Mouse (Mus musculus): ENCODE measurements around the gene Tmc6. TPM values are rescaled to one million over a fixed set of nuclear protein-coding genes. Genes with fewer than 3 reads are reported as not detected.

The Tmc6 gene
- 3.9 and 4.1 TPM in 2 replicates for polyA plus RNA-seq (2015; fragmentation: Nextera tagmentation; extraction: Ambion mirVana)

- Histone ChIP-seq H3K4me2 (replicated peaks) (peak within 1 kb of the TSS; percentile 61), H3K9ac (replicated peaks) (peak within 1 kb of the TSS; percentile 58; the same call in 1 of the 2 replicates), H3K27me3 (peaks cover 69% of the 10 kb centered on the region), H3K9me3 (no peaks in the 10 kb centered on the region), H3K36me3 (no peaks in the 10 kb centered on the region), H3K4me3 (replicated peaks) (peak within 1 kb of the TSS; percentile 28), H3K4me1 (replicated peaks) (peaks cover 37% of the 10 kb centered on the region), H3K27ac (no peak within 1 kb of the TSS)
- WGBS = 44% methylated on average over 24 of the region's 24 CpGs
- ATAC-seq = no peak
Observed at GRCm38 (mm10) chr11:117781993-117782704, at the start of gene Tmc6, which contains the start of gene Tmc8. TSS of gene Tmc6 (minus strand) at chr11:117782198. TSS of gene Tmc8 (plus strand) at chr11:117782076.

- Histone ChIP-seq H3K36me3 (no peaks in the 10 kb centered on the region), H3K4me1 (replicated peaks) (peaks cover 47% of the 10 kb centered on the region), H3K27ac (no peak overlapping the region), H3K27me3 (no peaks in the 10 kb centered on the region), H3K4me2 (replicated peaks) (no peak overlapping the region), H3K9me3 (no peaks in the 10 kb centered on the region), H3K4me3 (replicated peaks) (no peak overlapping the region), H3K9ac (replicated peaks) (no peak overlapping the region)
- no peak for ATAC-seq
- 84% methylated on average over 9 of the region's 9 CpGs for WGBS
Observed at GRCm38 (mm10) chr11:117830401-117830800, 48.4 kb upstream of the Tmc6 start.

- no peaks in the 10 kb centered on the region for H3K27me3 ChIP-seq
- H3K4me3 ChIP-seq (replicated peaks) = no peak overlapping the region
- ATAC-seq = no peak
- WGBS = 93% methylated on average over 2 of the region's 2 CpGs
- no peaks in the 10 kb centered on the region for H3K9me3 ChIP-seq
- no peak overlapping the region for H3K9ac ChIP-seq (replicated peaks)
- no peak overlapping the region for H3K4me2 ChIP-seq (replicated peaks)
- H3K4me1 ChIP-seq (replicated peaks) = peaks cover 54% of the 10 kb centered on the region
- no peaks in the 10 kb centered on the region for H3K36me3 ChIP-seq
- H3K27ac ChIP-seq = no peak overlapping the region
Observed at GRCm38 (mm10) chr11:117829671-117830215, 47.7 kb upstream of the Tmc6 start.

- peaks cover 60% of the 10 kb centered on the region for H3K4me1 ChIP-seq (replicated peaks)
- H3K9me3 ChIP-seq = no peaks in the 10 kb centered on the region
- WGBS = 50% methylated on average over 9 of the region's 9 CpGs
- no peak for ATAC-seq
- no peak overlapping the region for H3K9ac ChIP-seq (replicated peaks)
- no peak overlapping the region for H3K4me2 ChIP-seq (replicated peaks)
- no peaks in the 10 kb centered on the region for H3K36me3 ChIP-seq
- no peak overlapping the region for H3K4me3 ChIP-seq (replicated peaks)
- no peaks in the 10 kb centered on the region for H3K27me3 ChIP-seq
- H3K27ac ChIP-seq = peak overlapping the region; percentile 39; the same call in 1 of the 2 replicates
Observed at GRCm38 (mm10) chr11:117828888-117829604, 47.0 kb upstream of the Tmc6 start.

GRCm38 (mm10) chr11:117828149-117828887, 46.3 kb upstream of the Tmc6 start:
- Histone ChIP-seq H3K4me2 (replicated peaks) (no peak overlapping the region), H3K27me3 (no peaks in the 10 kb centered on the region), H3K4me3 (replicated peaks) (no peak overlapping the region), H3K9me3 (no peaks in the 10 kb centered on the region), H3K36me3 (no peaks in the 10 kb centered on the region), H3K4me1 (replicated peaks) (peaks cover 62% of the 10 kb centered on the region), H3K27ac (peak overlapping the region; percentile 39; the same call in 1 of the 2 replicates), H3K9ac (replicated peaks) (0 out of 2 replicates have a peak overlapping the region, but pooled peaks have one; percentile 16)
- no peak for ATAC-seq
- WGBS = 83% methylated on average over 18 of the region's 18 CpGs

GRCm38 (mm10) chr11:117827386-117827785, 45.4 kb upstream of the Tmc6 start:
- no peaks in the 10 kb centered on the region for H3K9me3 ChIP-seq
- peaks cover 59% of the 10 kb centered on the region for H3K4me1 ChIP-seq (replicated peaks)
- no peak overlapping the region for H3K4me3 ChIP-seq (replicated peaks)
- no peak for ATAC-seq
- no peak overlapping the region for H3K27ac ChIP-seq
- H3K36me3 ChIP-seq = 0 out of 2 replicates have a peak, but pooled peaks cover 6% of the 10 kb centered on the region
- no peak overlapping the region for H3K9ac ChIP-seq (replicated peaks)
- H3K27me3 ChIP-seq = no peaks in the 10 kb centered on the region
- 81% methylated on average over 3 of the region's 3 CpGs for WGBS
- no peak overlapping the region for H3K4me2 ChIP-seq (replicated peaks)

GRCm38 (mm10) chr11:117826916-117827315, 44.9 kb upstream of the Tmc6 start:
- no peaks in the 10 kb centered on the region for H3K9me3 ChIP-seq
- H3K27ac ChIP-seq = no peak overlapping the region
- no peak overlapping the region for H3K4me2 ChIP-seq (replicated peaks)
- no peaks in the 10 kb centered on the region for H3K27me3 ChIP-seq
- H3K4me1 ChIP-seq (replicated peaks) = peaks cover 54% of the 10 kb centered on the region
- no peak overlapping the region for H3K9ac ChIP-seq (replicated peaks)
- 0 out of 2 replicates have a peak, but pooled peaks cover 9% of the 10 kb centered on the region for H3K36me3 ChIP-seq
- 77% methylated on average over 8 of the region's 8 CpGs for WGBS
- H3K4me3 ChIP-seq (replicated peaks) = no peak overlapping the region
- no peak for ATAC-seq

GRCm38 (mm10) chr11:117826164-117826563, 44.2 kb upstream of the Tmc6 start:
- WGBS = 13% methylated on average over 5 of the region's 5 CpGs
- H3K4me3 ChIP-seq (replicated peaks) = peak overlapping the region; percentile 47
- no peak for ATAC-seq

GRCm38 (mm10) chr11:117825333-117826101, 43.5 kb upstream of the Tmc6 start, which contains the start of the genes Afmid and Tk1:
TSS of gene Afmid (plus strand) at chr11:117825924.
TSS of gene Tk1 (minus strand) at chr11:117826092.
- Histone ChIP-seq H3K4me2 (replicated peaks) (peak within 1 kb of the TSS; percentile 84), H3K27ac (peak within 1 kb of the TSS; percentile 74), H3K36me3 (0 out of 2 replicates have a peak, but pooled peaks cover 13% of the 10 kb centered on the region), H3K9ac (replicated peaks) (peak within 1 kb of the TSS; percentile 71), H3K4me1 (replicated peaks) (peaks cover 51% of the 10 kb centered on the region), H3K27me3 (no peaks in the 10 kb centered on the region), H3K4me3 (replicated peaks) (peak within 1 kb of the TSS; percentile 47), H3K9me3 (no peaks in the 10 kb centered on the region)
- ATAC-seq = peak; percentile 59
- under 1% methylated on average over 34 of the region's 34 CpGs for WGBS

More at GRCm38 (mm10) chr11:117826164-117826563, 44.2 kb upstream of the Tmc6 start:
- H3K4me2 ChIP-seq (replicated peaks) = peak overlapping the region; percentile 84
- H3K9me3 ChIP-seq = no peaks in the 10 kb centered on the region
- 0 out of 2 replicates have a peak, but pooled peaks cover 13% of the 10 kb centered on the region for H3K36me3 ChIP-seq
- peak overlapping the region; percentile 74 for H3K27ac ChIP-seq
- H3K9ac ChIP-seq (replicated peaks) = peak overlapping the region; percentile 71
- peaks cover 51% of the 10 kb centered on the region for H3K4me1 ChIP-seq (replicated peaks)
- no peaks in the 10 kb centered on the region for H3K27me3 ChIP-seq

- H3K4me3 ChIP-seq (replicated peaks) = peak overlapping the region; percentile 47
- peak overlapping the region; percentile 84 for H3K4me2 ChIP-seq (replicated peaks)
- H3K9ac ChIP-seq (replicated peaks) = peak overlapping the region; percentile 17; the same call in 1 of the 2 replicates
- H3K4me1 ChIP-seq (replicated peaks) = peaks cover 51% of the 10 kb centered on the region
- no peak overlapping the region for H3K27ac ChIP-seq
- peak; percentile 84 for ATAC-seq
- H3K9me3 ChIP-seq = no peaks in the 10 kb centered on the region
- no peaks in the 10 kb centered on the region for H3K27me3 ChIP-seq
- 24% methylated on average over 23 of the region's 23 CpGs for WGBS
- 0 out of 2 replicates have a peak, but pooled peaks cover 13% of the 10 kb centered on the region for H3K36me3 ChIP-seq
Observed at GRCm38 (mm10) chr11:117824060-117824969, 42.3 kb upstream of the Tmc6 start.

All from midbrain, embryonic 13.5 days (tissue).